Mouse (Mus musculus): ENCODE measurements around the gene Rsph10b.

DNA sequence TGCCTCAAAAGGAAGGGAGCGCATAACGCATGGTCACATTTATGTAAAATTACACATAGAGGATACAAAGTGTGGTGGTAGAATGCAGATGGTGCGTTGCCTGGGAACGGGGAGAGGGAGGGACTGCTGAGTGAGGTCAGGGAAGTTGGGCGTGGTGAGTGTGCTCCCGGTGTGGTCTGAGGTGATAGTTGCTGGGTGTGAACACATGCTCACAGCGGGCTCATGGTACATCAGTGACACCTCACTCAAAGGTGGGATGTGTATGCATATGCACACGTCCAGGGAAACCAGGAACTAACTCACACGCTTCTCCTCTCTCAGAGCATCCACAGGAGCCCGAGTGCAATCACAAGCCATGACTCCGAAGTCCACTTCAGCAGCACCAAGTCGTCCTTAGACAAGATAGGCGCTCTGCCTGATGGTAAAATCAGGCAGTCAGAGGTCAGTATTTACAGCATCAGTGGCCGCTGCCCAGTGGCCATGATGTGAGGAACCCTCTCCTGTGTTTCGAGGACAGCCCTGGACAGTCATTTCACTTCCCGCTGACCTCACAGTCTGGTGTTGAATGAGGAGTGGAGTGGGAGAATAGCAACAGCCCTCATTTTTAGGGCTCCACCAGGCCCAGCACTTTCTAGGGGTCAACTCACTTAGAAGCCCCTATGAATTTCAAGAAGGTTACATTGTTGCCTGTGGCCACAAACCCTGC is 44.0 kb downstream of the Rsph10b start:
- TF ChIP-seq POLR2A (IDR thresholded peaks at IDR 0.05; ENCODE audit: borderline replicate concordance, insufficient read depth, low read length) = no peak
- TF ChIP-seq CTCF (IDR thresholded peaks at IDR 0.05; ENCODE audit: borderline replicate concordance, insufficient read depth, low read depth, low read length) = no peak

Measured in cerebellum, adult 2 months (tissue).